Mouse (Mus musculus) G1E (cell line): Measurements from ENCODE around the gene Pagr1b.

Experiments used
- CTCF ChIP-seq: IDR thresholded peaks from 2 replicates; pipeline ENCODE4 v1.5.1; 2012; ENCODE audit warnings: low read depth, low read length, inconsistent platforms, mixed read lengths
- TAL1 ChIP-seq: conservative IDR thresholded peaks from 2 replicates; pipeline ENCODE4 v1.6.1; 2012; ENCODE audit warnings: low read depth, low read length, inconsistent platforms, mixed read lengths

DNA sequence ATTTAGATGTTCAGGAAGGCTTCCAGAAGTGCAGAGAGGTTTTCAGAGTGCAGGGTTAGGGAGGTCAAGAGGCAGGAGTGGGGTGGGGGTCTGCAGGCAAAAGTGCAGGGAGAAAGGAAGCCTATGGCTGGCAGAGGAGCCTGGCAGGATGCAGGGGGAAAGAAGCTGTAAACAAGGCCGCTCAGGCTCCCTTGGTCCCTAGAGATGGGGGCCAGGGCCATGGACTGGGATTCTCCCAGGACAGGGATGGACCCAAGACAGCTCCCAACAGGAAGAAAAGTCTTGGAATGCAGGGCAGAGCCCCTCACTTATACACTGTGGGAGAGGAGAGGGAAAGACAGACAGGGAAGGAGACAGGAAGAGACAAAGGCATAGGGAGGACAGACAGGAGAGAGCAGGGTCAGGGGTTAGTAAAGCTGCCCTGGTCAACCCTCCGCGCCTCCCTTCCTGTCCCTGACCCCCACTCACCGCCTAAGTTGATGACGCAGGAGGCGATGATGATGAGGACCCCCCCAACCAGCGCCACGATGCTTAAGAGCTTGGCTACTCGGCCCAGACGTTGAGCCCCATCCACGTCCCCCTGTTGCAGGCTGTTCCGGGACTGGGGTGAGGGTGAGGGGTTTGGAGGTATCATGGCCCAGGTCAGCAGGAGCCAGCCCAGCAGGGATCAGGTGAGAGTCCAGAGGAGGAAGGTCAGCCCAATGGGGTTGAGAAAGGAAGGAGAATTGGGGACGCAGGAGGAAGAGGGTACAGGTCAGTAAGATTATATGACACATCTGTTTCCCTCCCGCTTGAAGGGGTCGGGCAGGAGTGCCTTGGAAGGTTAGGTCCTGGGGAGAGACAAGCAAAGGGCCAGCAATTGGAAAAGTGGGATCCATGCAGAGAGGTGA lies 2.4 kb upstream of the Pagr1b start:
- TF ChIP-seq TAL1 (no peak), CTCF (no peak)
